Mouse (Mus musculus) G1E (cell line): ENCODE data around the gene Eif4h.

ENCODE experiments used
- CTCF ChIP-seq: IDR thresholded peaks from 2 replicates; pipeline ENCODE4 v1.5.1; 2012; ENCODE audit warnings: low read depth, low read length, inconsistent platforms, mixed read lengths
- GATA1 ChIP-seq: IDR thresholded peaks from 2 replicates; pipeline ENCODE4 v1.6.1; 2012; ENCODE audit warnings: borderline replicate concordance, low read length, inconsistent platforms, mixed read lengths
- GATA2 ChIP-seq: IDR thresholded peaks from 2 replicates; pipeline ENCODE4 v1.6.1; 2012; ENCODE audit warnings: low read depth, low read length, inconsistent platforms, borderline replicate concordance
- POLR2AphosphoS5 ChIP-seq: IDR thresholded peaks from 2 replicates; pipeline ENCODE4 v1.6.1; 2012; ENCODE audit warnings: low read depth, low read length, inconsistent platforms; ENCODE audit not compliant: insufficient replicate concordance

DNA sequence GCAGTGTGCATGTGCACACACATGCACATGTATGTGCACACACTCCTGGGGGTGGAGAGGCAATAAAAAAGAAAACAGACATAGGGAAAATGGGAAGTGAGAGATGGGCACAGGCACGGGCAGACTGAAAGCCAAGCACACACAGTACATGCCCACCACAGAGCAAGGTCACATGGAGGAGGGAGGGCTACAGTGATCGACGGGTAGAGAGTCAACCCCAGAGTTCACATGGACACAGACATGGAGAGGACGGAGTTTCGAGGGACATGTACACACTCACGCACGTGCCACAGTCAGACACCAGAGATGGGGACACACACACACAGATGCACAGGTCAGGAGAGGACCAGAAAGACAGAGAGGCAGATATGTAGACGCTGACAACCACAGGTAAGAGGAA, 23.9 kb downstream of the Eif4h start:
- TF ChIP-seq CTCF (no peak), POLR2AphosphoS5 (0 out of 2 replicates have a peak, but pooled peaks have one; percentile 37), GATA2 (no peak), GATA1 (no peak)
